Mouse (Mus musculus): ENCODE measurements around the gene Glyat. TPM values are rescaled to one million over a fixed set of nuclear protein-coding genes. Genes with fewer than 3 reads are reported as not detected.
"Not testable (repeated sequence)": the region's sequence is repeated elsewhere in the genome, so short reads cannot be mapped to it uniquely, and the experiment has no call there.

Glyat gene
- total RNA-seq (2021) = not detected

- DNase-seq = no peak
These were observed at the start of gene Glyat for GRCm38 (mm10) chr19:12633176-12633575. Gene Glyat, plus strand, starts transcription at chr19:12633308.

GRCm38 (mm10) chr19:12585310-12585709, 47.8 kb upstream of the Glyat start:
- DNase-seq = no peak

GRCm38 (mm10) chr19:12591908-12592307, 41.2 kb upstream of the Glyat start:
- peak; percentile 76 for DNase-seq

- DNase-seq = no peak
These were observed 38.0 kb upstream of the Glyat start for GRCm38 (mm10) chr19:12595135-12595529.

- peak; percentile 64 for DNase-seq
These were observed 37.4 kb upstream of the Glyat start for GRCm38 (mm10) chr19:12595530-12596289.

GRCm38 (mm10) chr19:12596290-12597072, 36.6 kb upstream of the Glyat start:
- DNase-seq = no peak

GRCm38 (mm10) chr19:12597073-12597405, 36.1 kb upstream of the Glyat start:
- DNase-seq = no peak

- no peak for DNase-seq
These were observed 34.4 kb upstream of the Glyat start for GRCm38 (mm10) chr19:12598674-12599073.

GRCm38 (mm10) chr19:12599674-12600073, 33.4 kb upstream of the Glyat start, which contains the start of gene Gm4952:
Gene Gm4952, plus strand, starts transcription at chr19:12599974.
- DNase-seq = no peak

GRCm38 (mm10) chr19:12600684-12601480, 32.2 kb upstream of the Glyat start:
- DNase-seq = no peak

- no peak for DNase-seq
These were observed 24.8 kb upstream of the Glyat start for GRCm38 (mm10) chr19:12608336-12608735.

GRCm38 (mm10) chr19:12613646-12614045, 19.5 kb upstream of the Glyat start:
- DNase-seq = no peak

- no peak for DNase-seq
These were observed 1.2 kb downstream of the Glyat start for GRCm38 (mm10) chr19:12634259-12634658.

GRCm38 (mm10) chr19:12634963-12635362, 1.9 kb downstream of the Glyat start:
- no peak for DNase-seq

- DNase-seq = no peak
These were observed 3.8 kb downstream of the Glyat start for GRCm38 (mm10) chr19:12636863-12637262.

GRCm38 (mm10) chr19:12638049-12638448, 4.9 kb downstream of the Glyat start:
- DNase-seq = no peak

GRCm38 (mm10) chr19:12649511-12649910, 16.4 kb downstream of the Glyat start:
- DNase-seq = no peak

- no peak for DNase-seq
These were observed 33.0 kb downstream of the Glyat start for GRCm38 (mm10) chr19:12666156-12666555.

GRCm38 (mm10) chr19:12668601-12669000, 35.5 kb downstream of the Glyat start:
- DNase-seq = not testable (repeated sequence)

GRCm38 (mm10) chr19:12670139-12670538, 37.0 kb downstream of the Glyat start, which contains the start of gene Olfr1442:
Gene Olfr1442, plus strand, starts transcription at chr19:12670439.
- DNase-seq = no peak

GRCm38 (mm10) chr19:12671051-12671450, 37.9 kb downstream of the Glyat start:
- no peak for DNase-seq

- DNase-seq = no peak
These were observed 44.7 kb downstream of the Glyat start, which contains the start of gene Olfr1443 for GRCm38 (mm10) chr19:12677812-12678211. Gene Olfr1443, plus strand, starts transcription at chr19:12678112.

- DNase-seq = no peak
These were observed 51.5 kb downstream of the Glyat start for GRCm38 (mm10) chr19:12684638-12685037.
